Mouse (Mus musculus): ENCODE results near the gene Cd52. TPM values are rescaled to one million over a fixed set of nuclear protein-coding genes. Genes with fewer than 3 reads are reported as not detected.

The Cd52 gene
- polyA plus RNA-seq, 1 experiment from 2014 or later, result 114 TPM

DNA sequence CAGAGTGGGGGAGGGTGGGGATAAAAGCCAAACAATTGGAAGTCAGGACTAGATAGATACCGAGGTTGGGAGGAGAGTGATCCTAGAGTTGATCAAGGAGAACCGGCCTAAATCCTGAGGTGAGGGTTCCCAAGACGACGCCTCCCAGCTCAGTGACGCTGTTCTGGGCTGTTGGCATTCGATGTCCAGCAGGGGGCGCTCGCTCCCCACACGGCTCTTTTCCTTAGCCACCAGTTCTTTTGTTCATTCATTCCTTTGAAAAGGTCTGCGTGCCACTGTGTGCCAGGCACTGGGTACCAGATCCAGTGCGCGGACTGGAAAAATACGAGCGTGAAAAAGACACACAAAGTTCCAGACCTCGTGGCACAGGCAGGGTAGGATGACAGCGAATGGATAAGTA lies 58.9 kb downstream of the Cd52 start:
- WGBS (ENCODE audit: insufficient replicate concordance), result 4% methylated on average over 16 of the region's 16 CpGs
- Histone ChIP-seq H3K4me2 (ENCODE audit: low read depth, low read length) (no peak overlapping the region), H3K9me3 (ENCODE audit: low read length) (no peaks in the 10 kb centered on the region), H3K9ac (replicated peaks) (no peak overlapping the region), H3K4me3 (ENCODE audit: low read depth, low read length) (no peak overlapping the region), H3K27me3 (ENCODE audit: insufficient read depth, low read length) (no peaks in the 10 kb centered on the region), H3K36me3 (replicated peaks; ENCODE audit: insufficient read depth, low read length) (no peaks in the 10 kb centered on the region), H3K4me1 (ENCODE audit: insufficient read depth) (peaks cover 4% of the 10 kb centered on the region; the same call in 1 of the 2 replicates), H3K27ac (ENCODE audit: low read depth) (no peak overlapping the region)
- TF ChIP-seq EP300 (IDR thresholded peaks at IDR 0.05; ENCODE audit: low read depth) (no peak), CTCF (IDR thresholded peaks at IDR 0.05; ENCODE audit: low read depth) (peak; percentile 98)
- DNase-seq, result peak; percentile 87
- peak; percentile 36; the same call in 1 of the 2 replicates for ATAC-seq

Other genes starting within 250 kb of the Cd52 start
- 31.6 and 36.9 TPM in 2 replicates for gene Rps6ka1, start 207.3 kb downstream of the Cd52 start, polyA plus RNA-seq (2015; fragmentation: Nextera tagmentation; extraction: Ambion mirVana)
- gene Hmgn2, start 126.4 kb downstream of the Cd52 start, polyA plus RNA-seq (2015; fragmentation: Nextera tagmentation; extraction: Ambion mirVana), result 547 and 562 TPM in 2 replicates
- gene Dhdds, start 94.2 kb downstream of the Cd52 start, polyA plus RNA-seq (2015; fragmentation: Nextera tagmentation; extraction: Ambion mirVana), result 8.3 and 10.3 TPM in 2 replicates
- 0.87 and 1.1 TPM in 2 replicates for gene Lin28a, start 76.2 kb downstream of the Cd52 start, polyA plus RNA-seq (2015; fragmentation: Nextera tagmentation; extraction: Ambion mirVana)
- gene Zfp683, start 41.2 kb downstream of the Cd52 start, polyA plus RNA-seq (2015; fragmentation: Nextera tagmentation; extraction: Ambion mirVana), result not detected in 2 replicates
- gene Crybg2, start 34.3 kb downstream of the Cd52 start, polyA plus RNA-seq (2015; fragmentation: Nextera tagmentation; extraction: Ambion mirVana), result 0.69 and 1.4 TPM in 2 replicates
- gene Ubxn11, start 7.5 kb upstream of the Cd52 start, polyA plus RNA-seq (2015; fragmentation: Nextera tagmentation; extraction: Ambion mirVana), result 0.88 and 0.99 TPM in 2 replicates
- 198 and 215 TPM in 2 replicates for gene Sh3bgrl3, start 33.7 kb upstream of the Cd52 start, polyA plus RNA-seq (2015; fragmentation: Nextera tagmentation; extraction: Ambion mirVana)
- gene Cep85, start 92.0 kb upstream of the Cd52 start, polyA plus RNA-seq (2015; fragmentation: Nextera tagmentation; extraction: Ambion mirVana), result 65.6 and 98.1 TPM in 2 replicates
- not detected in 2 replicates for gene Gm7534, start 107.9 kb upstream of the Cd52 start, polyA plus RNA-seq (2015; fragmentation: Nextera tagmentation; extraction: Ambion mirVana)
- gene Catsper4, start 132.3 kb upstream of the Cd52 start, polyA plus RNA-seq (2015; fragmentation: Nextera tagmentation; extraction: Ambion mirVana), result not detected in 2 replicates
- gene Cnksr1, start 143.3 kb upstream of the Cd52 start, polyA plus RNA-seq (2015; fragmentation: Nextera tagmentation; extraction: Ambion mirVana), result 0.08 and 0.20 TPM in 2 replicates
- gene E130218I03Rik, start 148.6 kb upstream of the Cd52 start, polyA plus RNA-seq (2015; fragmentation: Nextera tagmentation; extraction: Ambion mirVana), result 0.23 and 0.33 TPM in 2 replicates
- gene Zfp593, start 150.5 kb upstream of the Cd52 start, polyA plus RNA-seq (2015; fragmentation: Nextera tagmentation; extraction: Ambion mirVana), result 6.1 and 6.2 TPM in 2 replicates
- not detected in 2 replicates for gene Gm30191, start 151.9 kb upstream of the Cd52 start, polyA plus RNA-seq (2015; fragmentation: Nextera tagmentation; extraction: Ambion mirVana)
- gene Grrp1, start 159.0 kb upstream of the Cd52 start, polyA plus RNA-seq (2015; fragmentation: Nextera tagmentation; extraction: Ambion mirVana), result 1.4 and 1.5 TPM in 2 replicates
- 5.9 and 7.2 TPM in 2 replicates for gene Pdik1l, start 192.8 kb upstream of the Cd52 start, polyA plus RNA-seq (2015; fragmentation: Nextera tagmentation; extraction: Ambion mirVana)
- gene Trim63, start 220.0 kb upstream of the Cd52 start, polyA plus RNA-seq (2015; fragmentation: Nextera tagmentation; extraction: Ambion mirVana), result 0.34 and 0.69 TPM in 2 replicates
- gene Slc30a2, start 248.1 kb upstream of the Cd52 start, polyA plus RNA-seq (2015; fragmentation: Nextera tagmentation; extraction: Ambion mirVana), result not detected in 2 replicates

Data from liver, postnatal 0 days (tissue).